Mouse (Mus musculus) CH12.LX (cell line): ENCODE data around the gene Phka1. TPM values are rescaled to one million over a fixed set of nuclear protein-coding genes. Genes with fewer than 3 reads are reported as not detected.
A peak's percentile ranks its signal among the peaks of the same experiment; 100 is the strongest.

Experiments used
- DNase-seq: peaks from one replicate; pipeline ENCODE4 v3.0.0-alpha.2; 2013; ENCODE audit errors: extremely low read depth
- H3K27ac ChIP-seq: 2 replicates; pipeline ENCODE4 v1.5.1; 2012; ENCODE audit warnings: low read depth, mild to moderate bottlenecking, control low read depth, moderate library complexity; ENCODE audit not compliant: insufficient read depth
- H3K27me3 ChIP-seq: replicated peaks from 2 replicates; pipeline ENCODE3; 2012; ENCODE audit warnings: inconsistent platforms
- H3K36me3 ChIP-seq, 2 experiments: replicated peaks in 1 of 2; 2 replicates each; pipeline versions ENCODE3 to v1.6.1; 2012; ENCODE audit warnings: inconsistent platforms in 1 of 2, low read length in 1 of 2, mild to moderate bottlenecking in 1 of 2, mixed read lengths in 1 of 2, moderate library complexity in 1 of 2; ENCODE audit not compliant: control insufficient read depth in 1 of 2, insufficient read depth in 1 of 2
- H3K4me1 ChIP-seq, 2 experiments: 2 replicates each; pipeline ENCODE4 v1.6.1; 2012; ENCODE audit warnings: inconsistent platforms in 1 of 2, moderate library complexity in 1 of 2; ENCODE audit not compliant: insufficient read depth in 2 of 2, control insufficient read depth in 1 of 2
- H3K4me2 ChIP-seq: 2 replicates; pipeline ENCODE4 v1.6.1; 2012; ENCODE audit warnings: low read depth, mild to moderate bottlenecking, control low read depth; ENCODE audit not compliant: poor library complexity, insufficient read depth, severe bottlenecking
- H3K4me3 ChIP-seq, 3 experiments: fragments of 150-350 bp in 1 of 3; sonication (generic) in 1 of 3; replicated peaks in 1 of 3; 2 replicates each; pipeline versions ENCODE3 to v1.5.1; 2011 to 2012; ENCODE audit warnings: low read depth in 2 of 3, low read length in 2 of 3, mild to moderate bottlenecking in 2 of 3, moderate library complexity in 2 of 3, control low read depth in 1 of 3, improper control_type of control experiment in 1 of 3, inconsistent platforms in 1 of 3, mixed read lengths in 1 of 3; ENCODE audit not compliant: poor library complexity in 1 of 3
- H3K79me2 ChIP-seq: replicated peaks from 2 replicates; pipeline ENCODE4 v1.6.1; 2012; ENCODE audit warnings: mild to moderate bottlenecking, moderate library complexity; ENCODE audit not compliant: control insufficient read depth, poor library complexity, insufficient read depth, severe bottlenecking; ENCODE audit errors: extremely low read depth
- H3K9ac ChIP-seq: 2 replicates; pipeline ENCODE4 v1.6.1; 2012; ENCODE audit warnings: low read depth, mild to moderate bottlenecking, control low read depth, moderate library complexity; ENCODE audit not compliant: insufficient read depth
- H3K9me3 ChIP-seq: replicated peaks from 2 replicates; pipeline ENCODE3; 2012; ENCODE audit warnings: low read length, inconsistent platforms, mixed read lengths
- CHD2 ChIP-seq: IDR thresholded peaks from 2 replicates; pipeline ENCODE4 v1.6.1; 2011; ENCODE audit warnings: low read length, improper control_type of control experiment
- CTCF ChIP-seq, 2 experiments: IDR thresholded peaks in 1 of 2; conservative IDR thresholded peaks in 1 of 2; 2 replicates each; pipeline ENCODE4 v1.5.1; 2011 to 2012; ENCODE audit warnings: low read depth in 2 of 2, low read length in 2 of 2, improper control_type of control experiment in 1 of 2, inconsistent platforms in 1 of 2, mild to moderate bottlenecking in 1 of 2, moderate library complexity in 1 of 2
- E2F4 ChIP-seq: IDR thresholded peaks from 2 replicates; pipeline ENCODE4 v1.6.1; 2011; ENCODE audit warnings: low read depth, low read length, improper control_type of control experiment; ENCODE audit not compliant: insufficient replicate concordance
- ETS1 ChIP-seq: conservative IDR thresholded peaks from 2 replicates; pipeline ENCODE4 v1.6.1; 2012; ENCODE audit warnings: low read depth, mild to moderate bottlenecking, inconsistent platforms, low read length, improper control_type of control experiment, moderate library complexity
- GABPA ChIP-seq: IDR thresholded peaks from 2 replicates; pipeline ENCODE4 v1.6.1; 2012; ENCODE audit warnings: low read depth, low read length, improper control_type of control experiment, inconsistent platforms; ENCODE audit not compliant: insufficient replicate concordance
- HCFC1 ChIP-seq: IDR thresholded peaks from 2 replicates; pipeline ENCODE4 v1.6.1; 2012; ENCODE audit warnings: low read depth, mild to moderate bottlenecking, inconsistent platforms, low read length, improper control_type of control experiment
- IRF4 ChIP-seq: IDR thresholded peaks from 2 replicates; pipeline ENCODE4 v1.6.1; 2014; ENCODE audit warnings: low read depth, mild to moderate bottlenecking, inconsistent platforms, low read length, improper control_type of control experiment
- JUND ChIP-seq: conservative IDR thresholded peaks from 2 replicates; pipeline ENCODE4 v1.6.1; 2011; ENCODE audit warnings: low read depth, low read length, improper control_type of control experiment
- KAT2A ChIP-seq: IDR thresholded peaks from 2 replicates; pipeline ENCODE4 v1.6.1; 2012; ENCODE audit warnings: low read length, improper control_type of control experiment, inconsistent platforms; ENCODE audit not compliant: insufficient replicate concordance
- MAX ChIP-seq: IDR thresholded peaks from 2 replicates; pipeline ENCODE4 v1.6.1; 2011; ENCODE audit warnings: low read length, improper control_type of control experiment
- MYC ChIP-seq: IDR thresholded peaks from 2 replicates; pipeline ENCODE4 v1.6.1; 2011; ENCODE audit warnings: low read depth, mild to moderate bottlenecking, improper control_type of control experiment, low read length
- NELFE ChIP-seq: IDR thresholded peaks from 2 replicates; pipeline ENCODE4 v1.6.1; 2011; ENCODE audit warnings: low read depth, low read length, improper control_type of control experiment
- PAX5 ChIP-seq: IDR thresholded peaks from 2 replicates; pipeline ENCODE4 v1.6.1; 2012; ENCODE audit warnings: low read length, inconsistent platforms, mixed read lengths
- POLR2A ChIP-seq: IDR thresholded peaks from 2 replicates; pipeline ENCODE4 v1.6.1; 2011; ENCODE audit warnings: low read depth, mild to moderate bottlenecking, improper control_type of control experiment, low read length
- POLR2AphosphoS2 ChIP-seq: IDR thresholded peaks from 2 replicates; pipeline ENCODE4 v1.6.1; 2011; ENCODE audit warnings: low read depth, low read length, improper control_type of control experiment
- RAD21 ChIP-seq: IDR thresholded peaks from 2 replicates; pipeline ENCODE4 v1.6.1; 2011; ENCODE audit warnings: low read depth, mild to moderate bottlenecking, low read length, improper control_type of control experiment, moderate library complexity
- RCOR1 ChIP-seq: conservative IDR thresholded peaks from 2 replicates; pipeline ENCODE4 v1.6.1; 2012; ENCODE audit warnings: low read depth, mild to moderate bottlenecking, inconsistent platforms, low read length, improper control_type of control experiment
- SMC3 ChIP-seq: IDR thresholded peaks from 2 replicates; pipeline ENCODE4 v1.6.1; 2011; ENCODE audit warnings: low read depth, low read length, improper control_type of control experiment
- TBP ChIP-seq: conservative IDR thresholded peaks from 2 replicates; pipeline ENCODE4 v1.6.1; 2011; ENCODE audit warnings: low read depth, low read length, improper control_type of control experiment
- TCF12 ChIP-seq: IDR thresholded peaks from 2 replicates; pipeline ENCODE4 v1.6.1; 2014; ENCODE audit warnings: low read depth, mild to moderate bottlenecking, inconsistent platforms, low read length, improper control_type of control experiment
- UBTF ChIP-seq: IDR thresholded peaks from 2 replicates; pipeline ENCODE4 v1.6.1; 2012; ENCODE audit warnings: low read depth, mild to moderate bottlenecking, inconsistent platforms, low read length, improper control_type of control experiment, moderate library complexity
- USF1 ChIP-seq: IDR thresholded peaks from 2 replicates; pipeline ENCODE4 v1.6.1; 2014; ENCODE audit warnings: low read depth, mild to moderate bottlenecking, inconsistent platforms, low read length, improper control_type of control experiment
- USF2 ChIP-seq: conservative IDR thresholded peaks from 2 replicates; pipeline ENCODE4 v1.6.1; 2011; ENCODE audit warnings: low read depth, low read length, improper control_type of control experiment
- ZC3H11A ChIP-seq: IDR thresholded peaks from 2 replicates; pipeline ENCODE4 v1.6.1; 2012; ENCODE audit warnings: low read depth, mild to moderate bottlenecking, inconsistent platforms, low read length, improper control_type of control experiment
- ZNF384 ChIP-seq: IDR thresholded peaks from 2 replicates; pipeline ENCODE4 v1.6.1; 2012; ENCODE audit warnings: low read depth, low read length, improper control_type of control experiment, inconsistent platforms
- dilution Hi-C: fragments of 300-500 bp; cut with MboI; formaldehyde crosslinking; loops from 2 replicates; pipeline ENCODE4 v1.14.3; 2020; ENCODE audit warnings: low sequenced_read_pairs; ENCODE audit not compliant: extremely low pct_unique_long_range_greater_than_20kb, extremely low pct_ligation_motif_present
- in situ Hi-C: fragments of 300-500 bp; cut with MboI; formaldehyde crosslinking; loops from 3 replicates; pipeline ENCODE4 v1.14.3; 2019; ENCODE audit warnings: low sequenced_read_pairs, low pct_ligation_motif_present, low pct_unique_long_range_greater_than_20kb, mixed read lengths
- polyA plus RNA-seq: library from polyadenylated mRNA; unstranded; fragments of >175 nt; gene quantifications from 2 replicates; pipeline ENCODE4 v1.2.1, GENCODE M21; 2012; ENCODE audit warnings: low read depth; ENCODE audit not compliant: insufficient read length
- total RNA-seq, 2 experiments: library from RNA; depleted of rRNA; stranded (reverse); fragments of 300-350 nt in 1 of 2; fragments of >200 nt in 1 of 2; gene quantifications; 2 replicates each; pipeline ENCODE4 v1.2.3; 2012 to 2014

Phka1 gene
- total and polyA plus RNA-seq, 3 experiments, result 2.1 to 3.9 (median 2.3) TPM

- 0 out of 4 replicates have a peak, but pooled peaks cover 0 to 2% of the 10 kb centered on the region in 2 experiments for H3K4me1 ChIP-seq
- dilution Hi-C loops (no loop called here), in situ Hi-C loops (loop anchor here (5.0 kb wide), 1 partner anchor 242 kb away; no protein-coding TSS in a partner anchor)
- H3K36me3 ChIP-seq, result peaks cover 12 to 41% of the 10 kb centered on the region in 2 experiments
- peak; percentile 39 for DNase-seq
- H3K4me2 ChIP-seq, result no peak overlapping the region
- no peak overlapping the region for H3K27ac ChIP-seq
- no peak overlapping the region for H3K9ac ChIP-seq
- no peaks in the 10 kb centered on the region for H3K9me3 ChIP-seq
- no peak overlapping the region for H3K4me3 ChIP-seq
- H3K79me2 ChIP-seq, result no peaks in the 10 kb centered on the region
- no peak for TF ChIP-seq HCFC1
- no peak for TF ChIP-seq RCOR1
- peak; percentile 70 for TF ChIP-seq RAD21
- no peak for TF ChIP-seq USF2
- peak; percentile 27 for TF ChIP-seq SMC3
- no peak for TF ChIP-seq USF1
- no peak for TF ChIP-seq MAX
- TF ChIP-seq ZNF384, result no peak
- TF ChIP-seq CTCF (conservative IDR thresholded peaks at IDR 0.05 in 1 of 2, IDR thresholded peaks at IDR 0.05 in 1 of 2; ENCODE audit: low read depth in 2 of 2, low read length in 2 of 2), result peak; percentile 28 to 72; a peak in 3 of 4 replicates
- H3K27me3 ChIP-seq, result no peaks in the 10 kb centered on the region
These were observed 165.1 kb downstream of the Phka1 start for GRCm38 (mm10) chrX:102478965-102479364.

GRCm38 (mm10) chrX:102478481-102478880, 165.6 kb downstream of the Phka1 start:
- Histone ChIP-seq H3K9me3 (no peaks in the 10 kb centered on the region), H3K79me2 (no peaks in the 10 kb centered on the region), H3K4me3 (no peak overlapping the region), H3K4me2 (no peak overlapping the region), H3K4me1 (0 out of 4 replicates have a peak, but pooled peaks cover 0 to 2% of the 10 kb centered on the region in 2 experiments), H3K36me3 (peaks cover 12 to 41% of the 10 kb centered on the region in 2 experiments), H3K27me3 (no peaks in the 10 kb centered on the region), H3K9ac (no peak overlapping the region), H3K27ac (no peak overlapping the region)
- dilution Hi-C loops (no loop called here), in situ Hi-C loops (loop anchor here (5.0 kb wide), 1 partner anchor 241 kb away; no protein-coding TSS in a partner anchor)
- DNase-seq, result no peak
- TF ChIP-seq MAX (no peak), ETS1 (no peak), KAT2A (no peak), GABPA (no peak), PAX5 (no peak), JUND (no peak), USF2 (no peak), POLR2A (no peak), TCF12 (no peak), NELFE (no peak), ZC3H11A (no peak), UBTF (no peak), POLR2AphosphoS2 (no peak), HCFC1 (no peak), E2F4 (no peak), MYC (no peak), RCOR1 (no peak), TBP (no peak), CHD2 (no peak), IRF4 (no peak)
